Comparison of ENCODE assay signal across 8 mouse cellular contexts in genomic region chr1:154117688-154118373, GRCm38 (mm10).
DNase-seq lines count a peak whose midpoint lies in the region; ATAC-seq lines count a peak whose summit lies in the region.

No protein-coding gene starts in this region.

- intact Hi-C loops in left cerebral cortex, postnatal 25 days (cut with DNase I): loop anchor here (1.0 to 5.0 kb wide), 5 partner anchors 41 to 223 kb away; partner anchors contain the start of gene Teddm2

- peak; percentile 93 for ATAC-seq in megakaryocyte-erythroid progenitor cell, adult 5-6 weeks (replicated peaks; ENCODE audit: low FRiP score, low TSS enrichment, poor library complexity, severe bottlenecking)
- ATAC-seq in erythroblast, adult 5-6 weeks (replicated peaks; ENCODE audit: low FRiP score, poor library complexity, severe bottlenecking): no peak

- DNase-seq in ZHBTc4 (ENCODE audit: low read depth, low spot score): peak; percentile 64
- peak; percentile 38 to 41 for DNase-seq in cerebellum, postnatal 25 days
- DNase-seq in gastrocnemius, postnatal 25 days: peak; percentile 84
- peak; percentile 20 for DNase-seq in induced T-regulatory cell, adult 2 months (ENCODE audit: low read depth)
- DNase-seq in left cerebral cortex, postnatal 25 days (ENCODE audit: low spot score in 2 of 2): peak; percentile 58 to 59
- peak; percentile 18 for DNase-seq in right cerebral cortex, postnatal 4 days

Comparison
In these comparisons a context has a peak if more than half of its experiments do, and no peak if none do; other contexts are left out.
1. DNase-seq: peak in every context shown above with its lines; median percentile 84 in gastrocnemius, postnatal 25 days; 64 in ZHBTc4; 58 in left cerebral cortex, postnatal 25 days; 40 in cerebellum, postnatal 25 days; 20 in induced T-regulatory cell, adult 2 months; 18 in right cerebral cortex, postnatal 4 days.